Mouse (Mus musculus): ENCODE measurements around the gene Fntb.
"Not testable (repeated sequence)": the region's sequence is repeated elsewhere in the genome, so short reads cannot be mapped to it uniquely, and the experiment has no call there.

The Fntb gene

GRCm38 (mm10) chr12:76765354-76765851, at the start of gene Fntb, which contains the start of gene Churc1:
Fntb (plus strand) TSS chr12:76765589.
Churc1 (plus strand) TSS chr12:76765538.
- DNase-seq, result peak; percentile 97

GRCm38 (mm10) chr12:76718384-76718783, 47.0 kb upstream of the Fntb start:
- no peak for DNase-seq

GRCm38 (mm10) chr12:76720572-76720971, 44.8 kb upstream of the Fntb start:
- DNase-seq, result no peak

- DNase-seq, result no peak
These were observed 43.4 kb upstream of the Fntb start for GRCm38 (mm10) chr12:76722026-76722425.

- DNase-seq, result no peak
These were observed 37.4 kb upstream of the Fntb start for GRCm38 (mm10) chr12:76727955-76728354.

GRCm38 (mm10) chr12:76750866-76751459, 14.4 kb upstream of the Fntb start:
- no peak for DNase-seq

GRCm38 (mm10) chr12:76752652-76753318, 12.6 kb upstream of the Fntb start:
- DNase-seq, result peak; percentile 67

GRCm38 (mm10) chr12:76765901-76766630, 677 bp downstream of the Fntb start:
- no peak for DNase-seq

GRCm38 (mm10) chr12:76770841-76771500, 5.6 kb downstream of the Fntb start:
- DNase-seq, result no peak

GRCm38 (mm10) chr12:76771540-76771939, 6.2 kb downstream of the Fntb start:
- DNase-seq, result no peak

- no peak for DNase-seq
These were observed 9.3 kb downstream of the Fntb start for GRCm38 (mm10) chr12:76774652-76775051.

GRCm38 (mm10) chr12:76775132-76775531, 9.7 kb downstream of the Fntb start:
- DNase-seq, result no peak

- DNase-seq, result no peak
These were observed 11.5 kb downstream of the Fntb start for GRCm38 (mm10) chr12:76776898-76777297.

- no peak for DNase-seq
These were observed 12.5 kb downstream of the Fntb start for GRCm38 (mm10) chr12:76777845-76778244.

GRCm38 (mm10) chr12:76778305-76779083, 13.1 kb downstream of the Fntb start:
- DNase-seq, result no peak

GRCm38 (mm10) chr12:76779951-76780350, 14.6 kb downstream of the Fntb start:
- no peak for DNase-seq

GRCm38 (mm10) chr12:76780639-76781468, 15.5 kb downstream of the Fntb start:
- no peak for DNase-seq

- DNase-seq, result no peak
These were observed 18.7 kb downstream of the Fntb start for GRCm38 (mm10) chr12:76784056-76784619.

GRCm38 (mm10) chr12:76790446-76791084, 25.2 kb downstream of the Fntb start:
- no peak for DNase-seq

- DNase-seq, result not testable (repeated sequence)
These were observed 27.2 kb downstream of the Fntb start for GRCm38 (mm10) chr12:76792540-76792939.

GRCm38 (mm10) chr12:76795350-76795749, 30.0 kb downstream of the Fntb start, which contains the start of gene Gpx2:
Gpx2 (minus strand) TSS chr12:76795554.
- DNase-seq, result peak; percentile 28

All from lung, postnatal 10 days (tissue).